Mouse (Mus musculus): ENCODE data around the gene Rpa3.

Rpa3 gene

DNA sequence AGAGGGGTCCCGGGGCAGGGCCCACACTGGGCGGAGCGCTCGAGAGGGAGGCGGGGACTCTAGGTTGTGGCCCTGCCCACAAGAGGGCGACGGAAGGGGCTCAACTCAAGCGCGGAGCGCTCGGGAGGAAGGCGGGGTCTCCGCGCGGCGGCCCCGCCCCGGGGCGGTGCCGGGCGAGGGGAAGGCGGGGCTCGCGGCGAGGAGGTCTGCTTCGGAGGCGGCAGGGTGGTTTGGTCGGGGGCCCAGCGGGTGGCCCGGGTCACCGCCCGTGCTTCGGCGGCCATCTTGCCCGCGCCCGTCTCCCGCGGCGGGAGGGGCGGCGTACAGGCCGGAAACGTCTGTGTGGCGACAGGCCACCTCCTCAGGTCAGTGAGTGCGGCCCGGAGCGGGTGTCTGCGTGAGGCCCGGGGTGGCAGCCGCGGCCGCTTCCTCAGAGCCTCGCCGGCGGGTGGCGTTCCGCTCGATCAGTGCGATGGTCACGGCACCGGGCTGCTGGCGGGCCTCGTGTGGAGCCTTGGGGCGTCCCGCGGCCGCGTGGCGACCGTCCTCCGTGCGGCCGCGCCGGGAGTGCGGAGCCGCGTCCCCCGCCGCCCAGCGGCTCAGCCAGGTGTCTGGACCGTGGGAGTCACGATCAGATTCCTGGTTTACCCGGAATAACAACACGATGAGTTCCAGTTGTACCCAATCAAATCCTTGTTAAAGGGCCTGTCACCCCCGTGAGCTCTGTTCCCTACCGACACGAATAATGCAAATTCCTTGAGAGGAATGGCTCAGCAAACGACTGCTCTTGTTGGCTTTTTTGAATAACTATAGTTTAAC, 49.7 kb downstream of the Rpa3 start, which contains the start of gene Mios:
TSS of gene Mios (plus strand) at position 176 of the 819 bp plus-strand sequence.
- DNase-seq (ENCODE audit: low read depth, low spot score): peak; percentile 67

All from retina, adult 2 months (tissue).